Mouse (Mus musculus) liver, embryonic 12.5 days (tissue): ENCODE measurements around the gene Olfr975. TPM values are rescaled to one million over a fixed set of nuclear protein-coding genes. Genes with fewer than 3 reads are reported as not detected.
"Not testable (repeated sequence)": the region's sequence is repeated elsewhere in the genome, so short reads cannot be mapped to it uniquely, and the experiment has no call there.

Experiments
- ATAC-seq: fragments of 200-750 bp; cut with Nextera tagmentation; 2 replicates; pipeline ENCODE4 v1.8.0; 2017; ENCODE audit warnings: moderate number of reproducible peaks, mild to moderate bottlenecking, moderate library complexity
- H3K27ac ChIP-seq: fragments of 300-500 bp; sonication (generic); 2 replicates; pipeline ENCODE4 v1.5.1; 2016; ENCODE audit warnings: mild to moderate bottlenecking
- H3K27me3 ChIP-seq: fragments of 300-500 bp; sonication (generic); replicated peaks from 2 replicates; pipeline ENCODE4 v1.6.1; 2016; ENCODE audit warnings: mild to moderate bottlenecking, moderate library complexity
- H3K36me3 ChIP-seq: fragments of 300-500 bp; sonication (generic); 2 replicates; pipeline ENCODE4 v1.6.1; 2016; ENCODE audit warnings: mild to moderate bottlenecking, moderate library complexity
- H3K4me1 ChIP-seq: fragments of 300-500 bp; sonication (generic); 2 replicates; pipeline ENCODE4 v1.6.1; 2016
- H3K4me2 ChIP-seq: fragments of 300-500 bp; sonication (generic); 2 replicates; pipeline ENCODE4 v1.6.1; 2016; ENCODE audit warnings: mild to moderate bottlenecking, moderate library complexity
- H3K4me3 ChIP-seq: fragments of 300-500 bp; sonication (generic); 2 replicates; pipeline ENCODE4 v1.5.1; 2016; ENCODE audit warnings: mild to moderate bottlenecking, moderate library complexity
- H3K9ac ChIP-seq: fragments of 300-500 bp; sonication (generic); 2 replicates; pipeline ENCODE4 v1.6.1; 2016; ENCODE audit warnings: mild to moderate bottlenecking, moderate library complexity
- H3K9me3 ChIP-seq: fragments of 300-500 bp; sonication (generic); replicated peaks from 2 replicates; pipeline ENCODE4 v1.6.1; 2016; ENCODE audit warnings: mild to moderate bottlenecking, moderate library complexity
- WGBS: fragments of 180-500 bp; shearing (Covaris S2); methylation state at CpG from one replicate; pipeline ENCODE4 v1.1.7; 2016; ENCODE audit not compliant: insufficient replicate concordance; 5-methylcytosine and 5-hydroxymethylcytosine counted together
- polyA plus RNA-seq: library from polyadenylated mRNA; unstranded; fragments of >200 nt; fragmentation: Nextera tagmentation; extraction: Ambion mirVana; gene quantifications from 2 replicates; pipeline ENCODE4 v1.2.1, GENCODE M21; 2016

Olfr975 gene
- polyA plus RNA-seq = not detected in 2 replicates

DNA sequence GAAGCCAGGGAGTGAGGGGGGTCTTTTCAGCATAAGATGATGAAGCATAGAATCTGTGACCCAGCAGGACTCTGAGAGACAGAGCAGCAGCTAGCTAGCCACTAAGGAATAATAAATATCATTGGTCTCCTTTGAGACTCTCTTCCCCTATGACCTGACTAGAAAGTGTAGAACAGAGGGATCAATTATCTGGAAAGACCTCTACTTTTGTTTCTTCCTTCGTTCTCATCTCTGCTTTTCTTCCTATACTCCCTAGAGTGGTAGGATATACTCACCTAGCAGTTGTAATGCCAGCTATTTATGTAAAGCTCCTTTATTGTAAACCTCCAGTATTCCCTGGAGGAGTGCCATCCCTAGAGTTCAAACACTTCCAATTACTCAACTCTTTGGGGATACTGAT, at the start of gene Olfr975:
Gene Olfr975 (minus strand): TSS at position 101 of the 400 bp plus-strand sequence.
- Histone ChIP-seq H3K9me3 (no peaks in the 10 kb centered on the region), H3K9ac (no peak within 1 kb of the TSS), H3K27ac (no peak within 1 kb of the TSS), H3K36me3 (no peaks in the 10 kb centered on the region), H3K27me3 (no peaks in the 10 kb centered on the region), H3K4me1 (no peaks in the 10 kb centered on the region), H3K4me2 (no peak within 1 kb of the TSS), H3K4me3 (no peak within 1 kb of the TSS)
- no peak for ATAC-seq
- 29% methylated on average over 1 of the region's 1 CpGs for WGBS

DNA sequence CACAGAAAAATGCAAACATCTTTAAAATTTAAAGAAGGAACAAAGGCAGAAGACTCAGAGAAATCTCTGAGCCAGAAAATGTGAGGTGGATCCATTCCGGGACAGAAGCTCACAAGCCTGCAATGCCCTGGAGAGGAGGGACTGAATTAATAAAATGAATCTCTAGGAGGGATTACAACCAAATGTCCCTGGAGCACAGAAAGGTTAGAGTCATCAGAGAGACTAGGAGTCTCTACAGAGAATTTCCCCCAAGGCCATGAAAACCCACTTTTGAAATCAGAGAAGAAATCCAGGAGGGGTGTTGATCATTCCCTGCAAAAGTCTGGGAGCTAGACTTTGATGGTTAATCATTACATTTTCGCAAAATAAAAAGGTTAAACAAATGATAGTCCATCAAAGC, 40.0 kb upstream of the Olfr975 start, which contains the start of gene Olfr978:
Gene Olfr978 (plus strand): TSS at position 301 of the 400 bp plus-strand sequence.
- Histone ChIP-seq H3K4me3 (no peak within 1 kb of the TSS), H3K27ac (no peak within 1 kb of the TSS), H3K9me3 (no peaks in the 10 kb centered on the region), H3K27me3 (no peaks in the 10 kb centered on the region), H3K36me3 (no peaks in the 10 kb centered on the region), H3K4me2 (no peak within 1 kb of the TSS), H3K4me1 (no peaks in the 10 kb centered on the region), H3K9ac (no peak within 1 kb of the TSS)
- WGBS = 72% methylated on average over 2 of the region's 2 CpGs
- ATAC-seq = no peak

GRCm38 (mm10) chr9:39976581-39977145, 24.8 kb upstream of the Olfr975 start:
- not testable (repeated sequence) for H3K27ac ChIP-seq, H3K9me3 ChIP-seq, H3K4me2 ChIP-seq, H3K36me3 ChIP-seq, ATAC-seq, H3K4me3 ChIP-seq, H3K27me3 ChIP-seq, H3K4me1 ChIP-seq, H3K9ac ChIP-seq
- WGBS = 67% methylated on average over 1 of the region's 1 CpGs

- WGBS = 69% methylated on average over 8 of the region's 9 CpGs
- not testable (repeated sequence) for H3K4me1 ChIP-seq, H3K36me3 ChIP-seq, H3K27me3 ChIP-seq, H3K9ac ChIP-seq, H3K27ac ChIP-seq, ATAC-seq, H3K4me3 ChIP-seq, H3K9me3 ChIP-seq, H3K4me2 ChIP-seq
Observed at GRCm38 (mm10) chr9:39961033-39961432, 9.2 kb upstream of the Olfr975 start, which contains the start of gene Olfr976. Gene Olfr976 (minus strand): TSS chr9:39961133.

GRCm38 (mm10) chr9:39937201-39937600, 14.6 kb downstream of the Olfr975 start, which contains the start of gene Olfr974:
Gene Olfr974 (plus strand): TSS chr9:39937501.
- Histone ChIP-seq H3K9me3 (no peaks in the 10 kb centered on the region), H3K36me3 (no peaks in the 10 kb centered on the region), H3K9ac (no peak within 1 kb of the TSS), H3K4me2 (no peak within 1 kb of the TSS), H3K4me3 (no peak within 1 kb of the TSS), H3K27ac (no peak within 1 kb of the TSS), H3K27me3 (no peaks in the 10 kb centered on the region), H3K4me1 (no peaks in the 10 kb centered on the region)
- 77% methylated on average over 1 of the region's 1 CpGs for WGBS
- no peak for ATAC-seq

GRCm38 (mm10) chr9:39928837-39929236, 23.0 kb downstream of the Olfr975 start:
- H3K9ac ChIP-seq, H3K9me3 ChIP-seq, ATAC-seq, H3K27ac ChIP-seq, H3K4me2 ChIP-seq, H3K4me1 ChIP-seq, H3K27me3 ChIP-seq, H3K4me3 ChIP-seq, H3K36me3 ChIP-seq: not testable (repeated sequence)
- 36% methylated on average over 1 of the region's 1 CpGs for WGBS

DNA sequence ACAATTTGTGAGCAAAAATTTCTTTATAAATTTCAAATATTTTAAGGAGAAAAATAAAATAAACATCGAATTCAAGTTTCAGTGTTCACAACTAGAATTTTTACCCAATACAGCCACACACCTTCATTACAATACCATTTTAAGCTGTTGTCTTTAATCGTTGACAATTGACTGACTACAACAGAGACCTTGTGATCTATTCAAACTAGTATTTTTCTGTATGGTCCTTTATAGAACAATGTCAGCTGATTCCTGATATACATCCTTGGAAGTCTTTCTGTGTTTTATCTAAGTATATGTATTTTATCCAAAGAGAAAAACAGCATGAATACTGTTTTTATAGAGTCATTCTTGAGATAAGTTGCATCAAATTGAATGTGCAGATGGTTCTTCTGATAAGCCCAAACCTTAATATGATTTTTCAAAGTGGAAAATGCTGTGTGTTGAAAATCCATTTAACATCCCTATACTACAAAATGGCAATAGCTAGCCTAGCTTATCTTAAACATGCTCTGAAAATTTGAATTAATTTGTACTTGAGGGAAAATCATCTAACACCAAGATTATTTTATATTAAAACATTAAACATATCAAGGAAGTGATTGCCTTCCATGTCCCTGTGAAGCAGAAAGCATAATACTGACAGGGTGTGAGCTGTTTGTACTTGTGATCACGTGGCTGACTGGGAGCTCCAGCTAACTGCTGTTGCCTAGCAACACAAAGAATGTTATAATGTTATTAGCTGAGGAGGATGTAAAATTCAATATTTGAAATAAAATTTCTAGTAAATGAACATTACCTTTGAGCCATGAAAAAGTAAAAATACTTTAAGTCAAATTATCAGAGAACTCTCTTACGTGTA, 23.6 kb downstream of the Olfr975 start:
- not testable (repeated sequence) for H3K27me3 ChIP-seq, H3K4me3 ChIP-seq, H3K9me3 ChIP-seq, H3K9ac ChIP-seq, H3K4me1 ChIP-seq, ATAC-seq, H3K27ac ChIP-seq, H3K4me2 ChIP-seq, H3K36me3 ChIP-seq
- WGBS = no CpG with 5 or more reads among the region's 4 CpGs

DNA sequence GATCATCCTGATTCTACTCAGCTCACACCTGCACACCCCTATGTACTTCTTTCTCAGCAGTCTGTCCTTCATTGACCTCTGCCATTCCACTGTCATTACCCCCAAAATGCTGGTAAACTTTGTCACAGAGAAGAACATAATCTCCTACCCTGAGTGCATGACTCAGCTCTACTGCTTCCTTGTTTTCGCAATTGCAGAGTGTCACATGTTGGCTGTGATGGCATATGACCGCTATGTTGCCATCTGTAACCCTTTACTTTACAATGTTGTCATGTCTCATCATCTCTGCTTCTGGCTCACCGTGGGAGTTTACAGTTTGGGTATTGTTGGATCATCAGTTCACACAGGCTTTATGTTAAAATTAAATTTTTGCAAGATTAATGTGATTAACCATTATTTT, 41.9 kb downstream of the Olfr975 start:
- ATAC-seq = no peak
- no peaks in the 10 kb centered on the region for H3K36me3 ChIP-seq
- no peak overlapping the region for H3K27ac ChIP-seq
- H3K4me3 ChIP-seq = no peak overlapping the region
- H3K9me3 ChIP-seq = no peaks in the 10 kb centered on the region
- H3K27me3 ChIP-seq = no peaks in the 10 kb centered on the region
- no peak overlapping the region for H3K4me2 ChIP-seq
- 49% methylated on average over 3 of the region's 3 CpGs for WGBS
- no peaks in the 10 kb centered on the region for H3K4me1 ChIP-seq
- H3K9ac ChIP-seq = no peak overlapping the region

DNA sequence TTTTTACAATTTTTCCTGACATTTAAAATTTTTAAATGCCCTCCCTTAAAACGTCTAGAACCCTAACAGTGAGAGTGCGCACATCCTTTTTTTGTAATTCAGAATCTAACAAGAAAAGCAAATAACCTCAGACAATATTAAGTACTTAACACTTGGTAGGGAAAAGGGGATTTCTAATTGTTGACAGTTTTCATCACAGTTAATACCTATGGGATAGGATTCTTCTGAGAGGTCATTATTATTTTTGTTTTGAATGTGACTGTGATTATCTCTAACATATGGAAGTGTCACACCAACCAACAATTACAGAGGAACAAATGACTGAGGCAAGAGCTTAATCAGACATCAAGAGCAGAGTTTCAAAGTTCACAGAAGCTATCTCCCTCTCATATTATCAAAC, 44.8 kb downstream of the Olfr975 start, which contains the start of gene Olfr229:
Gene Olfr229 (plus strand): TSS at position 301 of the 400 bp plus-strand sequence.
- Histone ChIP-seq H3K4me2 (no peak within 1 kb of the TSS), H3K27me3 (no peaks in the 10 kb centered on the region), H3K9me3 (no peaks in the 10 kb centered on the region), H3K27ac (no peak within 1 kb of the TSS), H3K4me1 (no peaks in the 10 kb centered on the region), H3K36me3 (no peaks in the 10 kb centered on the region), H3K4me3 (no peak within 1 kb of the TSS), H3K9ac (no peak within 1 kb of the TSS)
- WGBS = 57% methylated on average over 2 of the region's 2 CpGs
- no peak for ATAC-seq

DNA sequence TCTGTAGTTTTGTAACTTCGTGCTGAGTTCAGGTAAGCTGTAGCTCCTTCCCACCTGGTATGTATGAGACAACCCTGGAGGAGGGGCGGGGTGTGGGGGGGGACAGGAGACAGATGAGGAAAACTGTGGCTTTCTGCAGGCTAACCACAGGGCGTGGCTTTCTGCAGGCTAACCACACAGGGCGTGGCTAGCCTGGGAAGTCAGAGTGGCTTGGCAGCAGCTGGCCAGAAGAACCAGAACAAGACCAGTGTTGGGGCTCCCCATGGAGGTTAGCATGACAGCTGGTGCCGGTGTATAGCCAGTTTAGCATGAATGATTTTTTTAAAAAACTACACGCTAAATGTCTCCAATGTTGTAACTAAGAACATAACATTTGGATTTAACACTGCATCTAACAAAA, 46.7 kb downstream of the Olfr975 start:
- no peak overlapping the region for H3K9ac ChIP-seq
- H3K9me3 ChIP-seq = no peaks in the 10 kb centered on the region
- 29% methylated on average over 6 of the region's 6 CpGs for WGBS
- no peak overlapping the region for H3K4me2 ChIP-seq
- no peak overlapping the region for H3K27ac ChIP-seq
- no peaks in the 10 kb centered on the region for H3K36me3 ChIP-seq
- peak; percentile 51; the same call in 1 of the 2 replicates for ATAC-seq
- no peaks in the 10 kb centered on the region for H3K4me1 ChIP-seq
- no peak overlapping the region for H3K4me3 ChIP-seq
- no peaks in the 10 kb centered on the region for H3K27me3 ChIP-seq
